Mouse (Mus musculus) heart, postnatal 25 days (tissue): ENCODE measurements around the gene Pyurf. TPM values are rescaled to one million over a fixed set of nuclear protein-coding genes. Genes with fewer than 3 reads are reported as not detected.

Experiments used
- DNase-seq: peaks from one replicate; pipeline ENCODE4 v3.0.0; 2022; ENCODE audit warnings: low spot score
- intact Hi-C: fragments of 180-260 bp; cut with DNase I; formaldehyde crosslinking; loops from one replicate; pipeline ENCODE4 v1.15.1; 2025
- total RNA-seq, 2 experiments: library from RNA; stranded (reverse); gene quantifications; 2 replicates each; pipeline ENCODE4 v1.2.3; 2021

Gene Pyurf
- total RNA-seq: 10 to 100 TPM; 24.0 to 25.3 TPM

DNA sequence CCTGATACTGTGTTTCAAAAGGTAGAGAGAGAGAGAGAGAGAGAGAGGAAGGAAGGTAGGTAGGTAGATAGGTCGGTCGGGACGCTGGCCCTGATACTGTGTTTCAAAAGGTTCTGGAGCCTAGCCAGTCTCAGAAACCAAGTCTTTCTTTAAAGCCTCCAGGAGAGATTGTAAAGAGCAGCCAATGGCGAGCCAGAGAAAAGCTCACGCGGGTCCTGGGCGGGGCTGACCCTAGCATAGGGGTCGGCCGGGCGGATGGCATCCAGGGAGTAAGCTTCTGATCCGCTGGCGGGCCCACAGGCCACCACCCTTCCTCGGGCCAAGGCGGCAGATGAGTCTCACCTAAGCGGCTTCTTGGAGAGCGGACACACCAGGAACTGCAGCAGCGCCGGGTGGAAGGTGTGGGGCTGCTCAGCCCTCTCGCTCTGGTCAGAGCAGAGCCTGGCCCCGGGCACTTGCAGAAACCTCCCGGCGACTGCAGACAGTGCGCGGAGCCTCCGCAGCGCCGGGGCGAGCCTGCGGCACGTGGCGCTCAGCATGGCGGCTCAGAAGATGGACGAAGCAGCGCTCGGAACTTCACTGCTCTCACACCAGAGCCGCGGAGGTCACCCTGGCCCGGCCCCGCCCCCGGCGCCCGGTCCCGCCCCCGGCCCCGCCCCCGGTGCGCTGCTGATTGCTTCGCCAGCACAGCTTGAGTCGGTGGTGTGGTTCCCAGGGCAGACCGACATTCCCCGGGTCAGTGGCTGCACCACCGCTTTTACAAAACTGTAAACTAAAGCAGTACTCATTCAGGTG, at the start of gene Pyurf:
Gene Pyurf (minus strand): TSS at position 612 of the 795 bp plus-strand sequence.
- DNase-seq: peak; percentile 78
- intact Hi-C loops: loop anchor here (1.0 to 10.0 kb wide), 4 partner anchors 12 to 897 kb away; partner anchors contain the start of genes Herc6 and Kbtbd2

DNA sequence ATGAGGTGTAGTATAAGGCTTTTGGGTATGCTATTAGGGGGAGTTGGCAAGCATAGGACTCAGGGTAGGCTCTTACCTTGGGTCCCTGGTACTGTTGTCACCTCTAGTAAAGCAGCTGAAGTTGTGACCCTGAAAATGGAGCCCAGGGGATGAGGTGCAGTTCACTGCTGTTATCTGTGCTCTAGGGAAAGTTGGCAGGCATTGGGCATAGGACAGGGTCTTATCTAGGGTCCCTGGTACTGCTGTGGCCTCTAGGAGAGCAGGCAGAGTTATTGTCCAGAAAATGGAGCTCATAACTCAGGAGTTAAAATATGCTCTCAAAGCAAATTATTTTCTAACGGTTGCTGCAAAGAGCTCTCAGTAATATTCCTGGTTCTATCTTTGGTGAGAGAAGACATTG, 29.5 kb upstream of the Pyurf start:
- no peak for DNase-seq
- intact Hi-C loops: no loop called here

DNA sequence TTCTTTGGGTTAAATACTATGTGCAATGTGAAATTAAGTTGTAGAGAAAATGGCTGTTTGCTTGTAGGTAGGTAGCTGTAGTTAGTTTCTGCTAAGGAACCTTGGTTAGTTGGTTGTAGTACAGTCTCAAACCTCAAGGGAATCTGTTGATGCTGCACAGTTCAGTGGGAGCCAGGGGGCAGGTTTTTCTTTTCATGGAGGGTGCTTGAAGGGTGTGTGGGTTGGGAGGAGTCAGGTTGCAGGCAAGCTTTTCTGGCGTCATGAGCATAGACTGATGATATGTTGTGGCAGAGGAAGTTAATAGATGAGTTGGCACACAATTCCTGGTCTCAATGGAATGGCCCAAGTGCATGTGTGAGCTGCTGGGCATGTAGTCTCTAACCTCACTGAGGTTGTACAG, 19.8 kb upstream of the Pyurf start:
- intact Hi-C loops: no loop called here
- no peak for DNase-seq

DNA sequence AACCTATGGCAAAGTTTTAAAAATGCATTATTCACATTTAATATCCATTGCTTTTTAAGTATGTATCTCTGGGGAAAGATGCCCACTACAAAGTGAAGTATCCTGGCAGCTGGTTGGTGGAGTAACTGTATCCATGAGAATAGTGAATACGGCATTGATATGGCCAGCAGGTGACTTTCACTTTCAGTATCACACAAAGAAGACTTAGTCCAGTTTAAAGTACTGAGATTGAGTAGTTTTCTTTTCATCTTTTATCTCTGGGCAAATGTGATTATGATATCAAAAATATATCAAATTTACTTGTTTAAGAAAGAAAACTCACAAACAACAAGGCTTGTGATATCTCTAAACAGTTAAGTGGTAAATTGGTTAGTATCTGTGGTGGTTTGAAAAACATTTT, 14.8 kb upstream of the Pyurf start:
- no peak for DNase-seq
- intact Hi-C loops: no loop called here

GRCm38 (mm10) chr6:57703703-57704102, 11.8 kb upstream of the Pyurf start:
- no peak for DNase-seq
- intact Hi-C loops: loop anchor here (1.0 to 5.0 kb wide), 2 partner anchors 11 to 166 kb away; partner anchors contain the start of genes Ppm1k and Pyurf

DNA sequence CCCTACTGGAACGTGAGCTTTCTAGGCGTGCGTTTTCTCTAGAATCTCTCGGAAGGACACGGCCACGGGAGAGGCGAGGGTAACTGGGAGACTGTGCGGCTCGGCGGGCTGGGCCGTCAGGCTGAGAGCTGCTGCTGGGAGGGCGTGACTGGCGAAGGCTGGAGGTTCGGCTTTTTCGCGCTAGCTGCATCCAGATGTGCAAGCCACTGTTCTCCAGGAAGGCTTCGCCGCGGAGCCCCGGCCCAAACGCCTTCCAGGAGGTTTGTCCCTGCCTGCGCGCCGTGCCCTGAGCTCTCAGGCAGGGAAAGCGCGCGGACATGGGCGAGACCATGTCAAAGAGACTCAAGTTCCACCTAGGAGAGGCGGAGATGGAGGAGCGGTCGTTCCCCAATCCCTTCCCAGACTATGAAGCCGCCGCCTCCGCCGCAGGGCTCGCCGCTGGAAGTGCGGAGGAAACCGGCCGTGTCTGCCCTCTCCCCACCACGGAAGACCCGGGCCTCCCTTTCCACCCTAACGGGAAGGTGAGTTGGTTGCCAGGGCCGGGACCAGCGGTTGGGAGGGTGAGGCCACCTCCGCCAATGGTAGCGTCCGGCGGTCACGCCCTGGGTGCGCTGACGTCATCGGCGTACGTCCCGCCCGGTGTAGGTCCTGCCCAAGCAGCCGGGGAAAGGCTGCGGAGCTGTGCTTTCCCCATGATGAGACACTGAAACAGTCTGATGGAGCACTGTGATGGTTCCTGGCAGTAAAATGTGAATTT, 11.0 kb upstream of the Pyurf start:
- peak; percentile 94 for DNase-seq
- intact Hi-C loops: loop anchor here (1.0 to 5.0 kb wide), 2 partner anchors 11 to 166 kb away; partner anchors contain the start of genes Ppm1k and Pyurf

DNA sequence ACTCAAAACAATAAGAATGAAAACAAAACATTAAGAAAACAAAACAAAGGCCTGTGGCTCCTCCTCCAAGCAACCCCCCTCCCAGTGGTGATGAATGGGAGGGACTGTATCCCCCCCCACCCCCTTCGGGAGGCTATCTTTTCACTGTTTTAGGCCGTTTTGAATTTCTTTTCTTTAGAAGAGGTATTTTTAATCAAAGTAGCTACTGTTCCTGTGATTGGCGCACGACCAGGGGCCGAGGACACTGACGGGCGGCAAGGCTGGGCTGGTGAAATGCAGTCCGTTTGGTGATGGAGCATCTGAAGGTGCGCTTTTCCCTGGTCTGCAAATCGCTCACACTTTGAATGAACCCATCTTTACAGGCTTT, 10.5 kb upstream of the Pyurf start, which contains the start of gene Lancl2:
Gene Lancl2 (plus strand): TSS at position 165 of the 367 bp plus-strand sequence.
- DNase-seq: no peak
- intact Hi-C loops: loop anchor here (5.0 kb wide), 1 partner anchor 165 kb away; the partner anchor contains the start of gene Ppm1k

DNA sequence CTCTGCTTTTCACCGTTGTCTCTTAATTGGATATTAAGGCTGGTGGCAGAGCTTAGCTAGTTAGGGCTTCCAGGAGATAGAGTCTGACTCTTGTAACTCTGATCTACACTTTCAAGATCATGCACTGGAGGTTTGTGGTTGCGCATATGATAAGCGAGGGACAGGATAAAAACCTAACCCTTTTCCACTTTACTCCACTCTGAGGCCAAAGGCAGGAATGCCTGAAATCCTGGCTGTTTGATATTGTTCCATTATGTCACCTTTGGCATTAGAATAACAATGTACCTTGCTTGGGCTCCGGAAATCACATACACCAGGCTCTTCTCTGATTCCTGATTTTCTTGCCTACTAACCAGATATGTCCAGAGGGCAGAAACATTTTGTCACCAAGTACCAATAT, 9.8 kb upstream of the Pyurf start:
- intact Hi-C loops: loop anchor here (5.0 kb wide), 1 partner anchor 164 kb away; the partner anchor contains the start of gene Ppm1k
- DNase-seq: no peak

- no peak for DNase-seq
- intact Hi-C loops: loop anchor here (2.0 to 10.0 kb wide), 3 partner anchors 112 to 898 kb away; partner anchors contain the start of genes Herc6 and Kbtbd2
These were observed 1.2 kb upstream of the Pyurf start for GRCm38 (mm10) chr6:57693116-57693515.

DNA sequence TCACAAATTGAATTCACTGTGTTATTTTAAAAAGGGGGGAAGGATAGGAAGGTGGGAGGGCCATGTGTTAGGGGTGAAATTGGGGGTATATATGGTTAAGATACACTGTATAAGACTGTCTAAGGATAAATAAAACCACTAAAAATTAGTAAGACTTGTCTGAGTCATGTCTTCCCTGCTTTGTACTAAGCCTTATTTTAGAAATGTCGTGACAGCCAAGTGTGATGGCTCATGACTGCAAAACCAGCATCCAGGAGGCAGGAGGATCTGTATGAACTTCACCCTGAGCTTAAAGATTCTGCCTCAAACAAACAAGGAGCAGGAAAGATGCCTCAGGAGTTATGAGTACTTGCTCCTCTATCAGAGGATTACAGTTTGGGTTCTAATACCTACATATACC, 7.7 kb downstream of the Pyurf start:
- intact Hi-C loops: no loop called here
- DNase-seq: no peak

DNA sequence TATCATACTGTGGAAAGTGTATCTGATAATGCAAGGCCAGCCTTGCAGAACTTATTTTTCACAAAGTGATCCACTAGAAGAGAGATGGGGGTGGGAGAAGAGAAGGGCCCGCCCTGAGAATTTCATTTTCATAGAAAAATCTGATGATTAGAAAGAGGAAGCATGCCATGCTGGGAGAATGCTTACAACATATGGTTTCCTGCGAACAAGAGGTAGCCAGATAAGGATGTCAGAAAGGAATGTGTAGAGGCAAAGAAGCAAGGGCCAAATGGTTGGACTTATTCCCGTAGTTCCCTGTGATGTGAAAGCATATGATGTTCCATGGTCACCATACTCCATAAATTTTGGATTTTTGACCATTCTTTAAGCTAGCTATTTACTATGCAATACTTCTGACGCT, 30.6 kb downstream of the Pyurf start:
- no peak for DNase-seq
- intact Hi-C loops: no loop called here

- intact Hi-C loops: no loop called here
- DNase-seq: no peak
These were observed 44.6 kb downstream of the Pyurf start for GRCm38 (mm10) chr6:57647256-57647655.

- intact Hi-C loops: no loop called here
- no peak for DNase-seq
These were observed 50.1 kb downstream of the Pyurf start for GRCm38 (mm10) chr6:57641789-57642188.

GRCm38 (mm10) chr6:57639531-57639930, 52.3 kb downstream of the Pyurf start:
- no peak for DNase-seq
- intact Hi-C loops: no loop called here

Other genes starting within 250 kb of the Pyurf start
- 10 to 100 TPM; 69.6 to 79.6 TPM for gene Ppm1k, start 156.6 kb downstream of the Pyurf start, total RNA-seq
- 1 to 10 TPM; 2.2 to 2.5 TPM for gene Herc6, start 111.1 kb downstream of the Pyurf start, total RNA-seq
- gene Lancl2, start 10.5 kb upstream of the Pyurf start, total RNA-seq: 10 to 100 TPM; 11.8 to 13.9 TPM
- 10 to 100 TPM; 21.5 to 21.8 TPM for gene Vopp1, start 133.1 kb upstream of the Pyurf start, total RNA-seq
- gene Vmn1r21, start 158.3 kb upstream of the Pyurf start, total RNA-seq: not detected
- not detected for gene Vmn1r22, start 215.9 kb upstream of the Pyurf start, total RNA-seq
- not detected for gene Vmn1r23, start 234.8 kb upstream of the Pyurf start, total RNA-seq